Mouse (Mus musculus) frontal cortex, adult 2 months (tissue): ENCODE data around the gene Nrap. TPM values are rescaled to one million over a fixed set of nuclear protein-coding genes. Genes with fewer than 3 reads are reported as not detected.

Experiments
- DNase-seq, 2 experiments: peaks; one replicate each; pipeline ENCODE4 v3.0.0; 2022; ENCODE audit warnings: low spot score in 1 of 2; ENCODE audit errors: extremely low spot score in 1 of 2
- polyA plus RNA-seq: library from polyadenylated mRNA; depleted of rRNA; stranded (reverse); fragments of >200 nt; gene quantifications from 2 replicates; pipeline ENCODE4 v1.2.3, GENCODE M21; 2012

Gene Nrap
- polyA plus RNA-seq, 1 experiment: 0.58 TPM

DNA sequence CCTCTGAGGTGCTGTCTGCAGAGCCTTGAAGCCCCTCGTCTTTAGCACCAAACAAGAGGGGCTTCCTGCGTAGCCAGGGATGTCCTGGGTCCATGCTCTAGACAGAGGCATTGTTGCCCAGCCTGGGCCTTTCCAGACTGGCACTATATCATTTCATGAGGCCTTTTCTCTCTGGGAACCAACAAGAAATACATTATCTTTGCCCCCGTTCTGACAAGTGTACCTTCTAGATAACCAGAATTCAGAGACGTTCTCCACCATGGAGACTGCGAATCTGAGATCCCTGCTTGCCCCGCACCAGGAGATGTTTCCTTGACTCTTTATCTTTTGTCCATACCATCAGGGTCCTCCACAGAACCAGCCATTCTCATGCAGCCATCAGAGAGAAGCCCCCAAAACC lies 70.2 kb downstream of the Nrap start:
- no peak for DNase-seq

DNA sequence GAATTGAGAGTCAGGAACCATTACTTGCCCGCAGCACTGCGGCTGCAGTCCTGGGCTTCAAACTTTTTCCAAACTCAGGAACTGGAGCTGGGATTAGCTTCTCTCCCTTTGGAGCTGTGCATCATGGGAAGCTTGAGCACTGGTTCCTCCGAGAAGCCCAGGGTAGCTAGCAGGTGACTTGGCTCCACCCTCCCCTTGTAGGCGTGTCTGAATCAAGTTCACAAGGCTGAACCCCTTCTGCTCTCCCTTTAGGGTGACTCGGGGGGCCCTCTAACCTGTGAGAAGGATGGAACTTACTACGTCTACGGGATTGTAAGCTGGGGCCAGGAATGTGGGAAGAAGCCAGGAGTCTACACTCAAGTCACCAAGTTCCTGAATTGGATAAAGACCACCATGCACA lies 70.6 kb downstream of the Nrap start:
- DNase-seq: no peak

DNA sequence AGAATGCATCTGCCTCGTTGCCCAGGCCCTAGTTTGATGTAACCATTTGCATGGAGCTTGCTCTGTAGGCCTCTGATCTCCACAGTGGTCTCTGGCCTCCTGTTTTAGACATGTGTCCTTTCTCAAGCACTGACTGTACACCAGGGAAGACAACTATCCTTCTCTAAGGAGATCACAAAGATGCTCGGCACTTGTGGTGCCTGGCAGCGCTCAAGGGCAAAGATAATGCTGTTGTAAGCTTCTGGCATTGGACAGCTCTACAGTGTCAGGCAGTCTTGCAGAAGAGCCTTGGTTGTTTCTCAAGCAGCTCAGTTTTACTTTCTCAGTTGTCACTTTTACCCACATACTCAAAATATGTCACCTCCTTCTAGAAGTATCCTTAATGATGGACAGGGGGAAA lies 73.3 kb downstream of the Nrap start:
- DNase-seq: no peak

DNA sequence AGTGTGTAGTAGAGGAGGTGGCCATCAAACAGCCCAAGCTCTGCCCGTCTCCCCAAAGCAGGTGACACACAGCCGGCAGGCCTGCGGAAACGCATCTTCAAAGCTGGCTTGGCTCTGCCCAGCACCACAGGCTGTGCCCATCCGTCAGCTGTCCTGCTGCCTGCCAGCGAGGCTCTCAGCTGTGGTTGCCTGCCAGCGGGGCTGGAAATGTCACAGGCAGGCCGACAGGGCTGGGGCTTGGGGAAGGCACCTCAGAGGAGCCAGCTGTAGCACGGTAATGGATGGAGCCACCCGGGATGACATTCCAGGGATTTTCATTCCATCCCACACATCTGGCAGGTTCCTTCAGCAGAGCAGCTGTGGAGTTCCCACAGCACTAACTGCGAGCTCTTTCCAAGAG lies 89.0 kb downstream of the Nrap start:
- DNase-seq: peak in 1 of 2 experiments; percentile 10

GRCm38 (mm10) chr19:56297264-56297663 lies 92.6 kb downstream of the Nrap start:
- DNase-seq: no peak

DNA sequence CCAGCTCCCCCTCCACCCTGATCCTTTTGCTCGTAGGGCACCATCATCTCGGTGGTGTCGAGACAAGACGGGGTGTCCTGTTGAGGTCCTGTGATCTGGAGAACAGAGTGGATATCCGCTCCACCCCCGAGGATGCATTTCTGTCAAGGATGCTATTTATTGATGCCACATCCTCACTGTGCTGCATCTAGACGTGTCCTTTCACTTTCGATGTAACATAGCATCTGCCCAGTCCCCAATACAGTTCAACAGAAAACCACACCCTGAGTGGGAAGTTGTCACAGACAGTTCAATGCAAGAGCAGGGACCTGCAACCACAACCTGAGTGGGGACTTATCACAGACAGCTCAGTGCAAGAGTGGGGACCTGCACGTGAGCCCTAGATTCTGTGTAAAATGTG lies 93.2 kb downstream of the Nrap start:
- no peak for DNase-seq

GRCm38 (mm10) chr19:56294654-56295399 lies 95.0 kb downstream of the Nrap start:
- peak; percentile 22 to 86 for DNase-seq

GRCm38 (mm10) chr19:56292335-56292734 lies 97.5 kb downstream of the Nrap start:
- DNase-seq: no peak

DNA sequence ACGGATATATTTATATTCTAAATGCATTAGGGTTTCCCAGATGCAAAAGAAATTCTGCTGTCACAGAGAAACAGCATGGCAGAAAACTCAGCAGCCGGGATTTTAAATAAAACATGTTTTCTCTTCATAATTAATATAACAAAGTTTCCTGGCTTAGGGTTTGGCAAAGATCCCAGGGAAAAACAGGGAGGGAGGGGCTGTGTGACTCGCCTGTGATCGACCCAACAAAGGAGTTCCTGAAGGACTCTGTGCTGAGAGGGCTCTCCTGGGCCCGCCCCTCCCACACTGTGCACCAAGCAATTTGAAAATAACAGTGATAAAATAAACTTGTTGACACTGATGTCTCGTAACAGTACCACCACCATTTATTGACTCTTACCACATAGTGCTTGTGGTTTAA lies 97.9 kb downstream of the Nrap start:
- DNase-seq: peak in 1 of 2 experiments; percentile 15

GRCm38 (mm10) chr19:56289642-56290041 lies 100.2 kb downstream of the Nrap start:
- DNase-seq: no peak

DNA sequence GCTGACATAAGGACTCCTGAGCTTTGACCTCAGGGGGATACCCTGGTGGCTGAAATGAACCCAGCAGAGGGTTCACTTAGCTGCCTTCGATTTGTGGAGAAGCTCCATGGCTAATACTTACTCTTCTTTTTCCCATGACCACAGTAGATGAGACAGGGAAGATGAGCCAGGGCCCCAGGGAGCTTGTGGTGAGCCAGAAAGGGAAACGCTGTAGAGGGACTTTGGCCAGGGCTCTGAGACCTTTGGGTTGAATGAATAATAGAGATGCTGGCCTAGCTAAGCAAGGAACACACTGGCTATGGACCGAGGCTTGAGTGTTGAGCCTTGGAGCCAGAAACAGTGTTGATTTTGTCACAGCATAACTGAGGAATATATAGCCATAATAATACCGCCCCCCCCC lies 101.4 kb downstream of the Nrap start:
- DNase-seq: no peak

DNA sequence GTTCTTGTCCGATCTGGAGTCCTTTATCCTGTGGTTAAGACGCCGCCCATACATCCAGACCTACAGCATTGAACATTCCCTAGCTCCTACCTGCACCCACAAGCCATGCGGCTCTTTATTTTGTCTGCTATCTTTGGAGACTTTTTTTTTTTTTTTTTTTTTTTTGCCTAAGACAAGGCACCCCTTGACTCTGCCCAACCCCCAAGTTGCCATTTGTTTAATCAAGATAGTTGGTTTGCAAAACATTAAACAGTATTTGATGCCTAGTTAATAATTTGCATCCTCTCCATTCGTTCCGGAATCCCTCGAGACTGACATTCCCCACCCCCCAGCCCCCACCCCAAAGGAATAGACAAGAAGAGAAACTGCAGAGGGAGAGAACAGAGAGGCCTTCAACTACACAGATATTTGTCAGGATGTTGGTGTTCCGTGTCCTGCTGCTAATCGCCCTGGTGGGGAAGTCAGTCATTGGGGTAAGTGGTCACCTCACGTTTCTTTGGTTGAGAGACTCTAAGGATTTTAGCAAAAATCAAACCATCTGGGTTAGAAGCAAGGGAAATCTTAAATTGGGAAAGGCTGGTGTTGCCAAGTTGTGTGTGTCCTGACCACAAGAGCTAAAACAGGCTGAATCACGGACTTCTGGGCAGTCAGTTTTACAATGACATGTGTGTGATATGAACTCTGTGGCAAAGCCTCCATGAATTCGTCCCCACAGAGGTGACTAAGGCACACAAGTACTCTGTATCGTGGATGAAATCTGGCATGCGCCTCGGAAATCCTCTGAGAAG lies 102.1 kb downstream of the Nrap start:
- no peak for DNase-seq

GRCm38 (mm10) chr19:56286866-56287265 lies 103.0 kb downstream of the Nrap start, which contains the start of gene Habp2:
Gene Habp2, plus strand, starts transcription at chr19:56287137.
- DNase-seq: peak in 1 of 2 experiments; percentile 10

- DNase-seq: no peak
These were observed 104.6 kb downstream of the Nrap start for GRCm38 (mm10) chr19:56285222-56285621.

DNA sequence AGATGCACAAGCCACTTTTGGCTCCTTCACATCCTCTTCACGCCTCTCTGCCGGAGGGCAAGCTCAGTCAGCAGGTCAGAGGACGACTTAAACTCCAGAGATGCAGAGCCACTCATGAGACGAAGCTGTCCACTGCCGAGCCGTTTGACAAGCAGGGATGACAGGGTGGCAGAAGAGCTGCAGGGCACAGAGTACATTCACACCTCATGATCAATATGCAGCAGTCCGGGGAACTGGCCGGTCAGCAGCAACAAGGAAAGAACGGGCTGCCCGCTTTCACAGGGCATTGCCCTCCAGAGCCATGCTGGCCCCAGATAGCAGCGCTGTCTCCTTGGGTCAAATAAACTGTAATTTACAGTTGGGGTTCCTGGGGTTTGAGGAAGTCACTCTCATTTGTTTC lies 111.5 kb downstream of the Nrap start:
- no peak for DNase-seq

DNA sequence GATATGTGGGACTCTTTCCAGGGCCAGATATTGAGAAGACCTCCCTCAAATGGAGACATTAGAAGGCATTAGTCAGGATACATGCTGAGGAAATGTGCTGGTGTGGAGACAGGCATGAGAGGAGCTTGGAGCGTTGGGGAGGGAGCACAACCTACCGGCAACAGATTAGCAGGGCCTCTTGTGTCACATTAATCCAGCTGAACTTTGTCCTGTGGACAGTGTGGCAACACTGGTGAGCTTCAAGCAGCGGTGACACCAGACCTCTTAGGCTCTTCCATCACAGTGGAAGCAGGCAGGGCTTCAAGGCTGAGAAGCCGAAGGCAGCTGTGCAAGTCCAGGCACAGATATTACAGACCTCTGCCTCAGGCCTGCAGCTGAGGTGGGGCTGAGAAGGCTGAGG lies 111.9 kb downstream of the Nrap start:
- DNase-seq: no peak

DNA sequence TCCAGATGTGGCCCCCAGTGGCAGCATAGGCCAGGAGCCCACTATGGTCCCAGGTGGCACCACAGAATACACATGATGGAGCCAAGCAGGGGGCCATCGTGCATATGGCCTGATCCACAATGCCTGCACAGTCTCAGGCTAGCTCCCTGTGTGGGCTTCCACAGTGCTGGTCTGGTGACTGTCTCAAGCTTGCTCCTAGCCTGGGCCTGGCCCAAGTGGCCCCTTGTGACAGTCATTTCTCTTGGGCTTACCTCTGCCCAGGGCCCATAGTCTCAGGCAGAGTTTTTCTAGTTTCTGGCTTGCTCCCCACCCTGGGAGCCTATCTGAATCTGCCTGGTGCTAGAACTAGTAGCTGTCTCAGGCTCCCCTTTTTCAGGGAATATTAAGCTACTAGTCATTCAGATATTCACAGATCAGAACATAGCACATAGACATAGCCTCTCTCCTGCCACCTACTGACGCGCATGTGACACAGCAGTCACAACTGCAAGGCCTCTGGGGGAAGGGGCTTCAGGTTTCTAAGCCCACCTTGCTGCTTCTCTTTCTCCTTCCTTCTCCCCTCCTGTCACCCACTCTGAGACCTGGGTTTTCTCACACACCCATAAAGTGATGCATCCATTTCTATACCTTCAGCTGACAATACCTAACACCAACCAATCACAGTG lies 112.6 kb downstream of the Nrap start:
- DNase-seq: no peak

DNA sequence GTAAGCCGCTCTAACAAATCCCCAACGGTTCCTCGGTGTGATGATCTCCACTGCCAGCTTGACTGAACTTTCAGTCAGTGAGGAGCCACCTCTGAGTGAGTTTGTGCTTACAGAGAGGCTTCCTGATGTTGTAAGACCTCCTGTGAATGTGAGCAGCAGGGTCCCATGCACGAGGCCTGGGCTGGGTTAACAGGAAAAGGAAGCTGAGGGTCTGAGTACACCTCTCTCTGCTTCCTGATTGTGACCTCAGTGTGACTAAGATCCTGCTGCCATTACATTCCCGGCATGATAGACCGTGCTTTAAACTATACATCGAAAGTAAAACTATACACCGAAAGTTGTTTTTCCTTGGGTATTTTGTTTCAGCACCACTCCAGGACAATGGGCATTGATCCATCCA lies 117.8 kb downstream of the Nrap start:
- no peak for DNase-seq
